Mouse (Mus musculus): ENCODE results near the gene Col25a1.

Col25a1 gene

DNA sequence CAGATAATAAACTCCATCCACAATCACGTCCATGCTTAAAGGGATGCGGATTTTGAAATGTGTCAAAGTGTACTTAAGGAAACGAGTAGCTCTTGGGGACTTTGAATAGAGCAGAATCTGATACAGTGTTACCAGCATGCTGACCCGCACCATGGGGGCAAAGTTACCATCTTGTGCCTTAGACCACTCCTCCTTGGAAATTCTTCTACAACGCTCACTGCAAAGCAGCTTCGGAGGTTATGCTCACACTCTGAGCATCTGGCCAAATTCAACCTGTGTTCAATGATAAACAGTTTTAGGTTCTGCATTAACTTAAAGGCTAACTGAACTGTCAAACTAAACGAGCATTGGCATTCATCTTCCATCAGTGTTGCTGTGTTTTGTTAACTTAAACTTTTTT lies 452.7 kb downstream of the Col25a1 start:
- no peak for DNase-seq

DNA sequence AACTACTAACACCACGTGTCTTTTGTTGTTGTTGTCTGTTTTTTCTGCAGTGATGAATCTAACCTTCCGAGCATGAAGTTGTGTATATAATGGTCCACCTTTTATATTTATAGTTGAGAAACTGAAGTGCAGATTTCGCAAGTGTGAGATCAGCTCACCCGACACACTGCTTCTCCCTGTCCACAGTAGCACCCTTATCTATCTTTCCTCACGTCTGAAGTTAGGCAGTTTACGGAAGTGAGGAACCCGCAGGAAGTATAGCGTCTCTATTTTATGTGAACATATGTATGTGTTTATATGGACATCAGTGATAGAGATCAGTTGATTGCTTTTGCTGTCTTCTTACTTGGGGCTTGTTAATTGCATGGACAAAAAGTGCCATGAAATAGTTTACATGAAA lies 463.7 kb downstream of the Col25a1 start:
- DNase-seq: peak; percentile 34

DNA sequence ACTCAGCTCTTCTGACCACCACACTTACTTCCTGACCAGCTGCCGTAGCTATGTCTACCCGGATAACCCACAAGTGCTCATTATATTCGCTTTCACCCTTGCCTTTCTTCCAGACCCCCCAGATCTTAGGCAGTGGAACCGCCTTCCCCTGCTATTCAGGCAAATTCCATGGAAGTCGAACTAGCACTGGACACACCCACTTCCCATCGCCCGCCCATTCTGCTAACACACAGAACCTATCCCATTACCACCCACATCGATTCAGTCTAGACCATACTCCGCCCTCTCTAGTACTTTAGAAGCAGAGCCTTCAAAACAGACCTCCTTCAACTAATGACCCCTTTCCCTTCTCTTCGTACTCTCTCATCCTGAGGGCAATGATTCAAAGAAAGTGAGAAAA lies 470.2 kb downstream of the Col25a1 start:
- peak; percentile 42 for DNase-seq

DNA sequence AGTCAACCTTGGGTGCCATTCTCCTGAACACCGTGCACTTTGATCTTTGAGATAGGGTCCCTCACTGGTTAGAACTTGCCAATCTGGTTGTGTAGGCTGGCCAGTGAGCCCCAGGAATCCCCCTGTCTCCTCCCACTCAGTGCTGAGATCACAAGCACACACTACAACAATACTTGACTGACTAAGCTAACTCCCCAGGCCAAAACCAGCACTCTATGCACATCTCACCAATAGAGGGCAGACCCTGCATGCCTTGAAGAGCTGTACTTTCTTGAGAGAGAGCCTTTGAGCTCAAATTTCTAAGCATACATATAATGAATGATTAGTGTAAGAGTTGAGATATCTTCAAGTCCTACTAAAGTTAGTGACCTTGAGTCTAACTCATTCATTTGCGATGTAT lies 476.6 kb downstream of the Col25a1 start:
- DNase-seq: peak; percentile 66

DNA sequence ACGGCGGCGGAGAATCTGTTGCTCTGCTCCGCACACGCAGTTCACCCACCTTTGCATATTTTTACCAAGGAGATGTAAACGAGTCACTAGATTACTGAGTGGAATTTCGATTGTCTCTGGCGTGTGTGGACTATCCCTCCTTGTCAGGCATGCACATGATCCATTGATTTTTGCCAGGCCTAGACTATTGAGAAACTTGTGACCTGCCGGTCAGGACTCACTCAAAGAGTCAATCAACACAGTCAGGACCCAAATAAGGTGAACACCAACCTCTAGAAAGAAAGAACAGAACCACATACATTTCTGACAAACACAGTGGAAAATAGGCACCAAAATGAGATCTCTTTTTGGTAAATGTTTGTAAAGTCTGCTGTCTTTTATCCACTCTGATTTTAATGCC lies 483.1 kb downstream of the Col25a1 start:
- peak; percentile 73 for DNase-seq

DNA sequence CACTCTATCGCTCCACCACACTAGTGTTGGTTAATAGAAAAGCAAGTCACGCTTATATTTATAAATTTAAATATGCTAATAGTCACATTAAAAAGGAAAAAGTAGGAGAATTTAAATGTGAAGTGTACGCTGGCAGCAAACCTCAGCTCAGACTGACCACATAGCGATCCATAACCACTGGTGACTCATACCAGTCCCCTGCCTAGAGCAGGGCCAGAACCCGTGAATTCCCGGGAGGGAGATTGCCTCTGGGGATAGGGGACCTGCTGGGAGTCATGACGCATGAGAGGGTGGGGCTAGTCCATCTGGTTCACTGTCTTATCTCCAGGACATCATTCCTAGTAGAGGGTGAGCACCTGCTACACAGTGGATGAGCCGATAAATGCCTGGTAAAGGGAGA lies 484.3 kb downstream of the Col25a1 start:
- peak; percentile 68 for DNase-seq

DNA sequence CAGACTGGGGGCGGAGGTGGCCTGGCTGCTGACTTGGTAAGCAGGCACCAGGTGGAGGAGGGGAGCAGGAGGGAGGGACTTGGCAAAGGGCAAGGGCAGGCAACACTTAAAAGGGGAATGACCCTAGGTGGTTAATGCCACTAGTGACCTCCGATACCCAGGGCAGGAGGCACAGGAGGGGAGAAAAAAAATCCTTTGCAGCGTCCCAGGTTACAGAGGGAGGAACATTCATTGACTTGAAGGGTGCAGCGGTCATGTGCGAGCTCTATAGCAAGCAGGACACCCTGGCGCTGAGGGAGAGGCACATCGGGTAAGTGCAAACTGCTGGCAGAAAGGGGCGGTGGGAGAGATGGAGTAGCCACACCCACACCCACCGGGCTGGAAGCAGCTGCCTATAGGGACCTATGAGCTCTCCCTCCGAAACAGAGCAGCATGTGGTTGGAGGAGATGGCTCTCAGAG lies 486.2 kb downstream of the Col25a1 start, which contains the start of gene Etnppl:
Gene Etnppl (plus strand): TSS at position 10 of the 460 bp plus-strand sequence.
- peak; percentile 82 for DNase-seq

DNA sequence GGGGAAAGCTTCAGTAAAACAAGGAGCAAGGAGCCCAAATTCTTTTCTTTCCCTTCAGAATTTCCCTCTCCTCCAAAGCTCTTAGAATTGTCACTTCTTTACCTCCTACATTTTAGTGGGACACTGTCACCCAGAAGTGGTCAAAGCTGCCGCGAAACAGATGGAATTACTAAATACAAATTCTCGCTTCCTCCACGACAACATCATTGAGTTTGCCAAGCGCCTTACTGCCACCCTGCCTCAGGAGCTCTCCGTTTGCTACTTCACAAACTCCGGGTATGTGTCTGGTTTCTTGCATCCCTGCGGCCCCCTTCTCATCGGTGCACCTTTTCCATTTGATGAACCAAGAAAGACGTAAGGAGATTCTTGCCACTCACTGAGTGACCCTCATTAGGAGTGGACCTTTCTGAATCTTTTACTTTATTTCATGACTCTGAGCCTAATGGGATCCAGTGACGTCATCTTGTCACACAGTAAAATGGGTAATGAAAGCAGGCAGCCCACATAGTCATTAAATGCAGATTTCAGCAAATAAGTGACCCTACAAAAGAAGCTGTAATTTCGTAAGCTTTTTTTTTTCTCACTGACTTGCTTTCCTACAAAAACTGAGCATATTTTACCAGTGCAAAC lies 489.3 kb downstream of the Col25a1 start:
- peak; percentile 49 for DNase-seq

DNA sequence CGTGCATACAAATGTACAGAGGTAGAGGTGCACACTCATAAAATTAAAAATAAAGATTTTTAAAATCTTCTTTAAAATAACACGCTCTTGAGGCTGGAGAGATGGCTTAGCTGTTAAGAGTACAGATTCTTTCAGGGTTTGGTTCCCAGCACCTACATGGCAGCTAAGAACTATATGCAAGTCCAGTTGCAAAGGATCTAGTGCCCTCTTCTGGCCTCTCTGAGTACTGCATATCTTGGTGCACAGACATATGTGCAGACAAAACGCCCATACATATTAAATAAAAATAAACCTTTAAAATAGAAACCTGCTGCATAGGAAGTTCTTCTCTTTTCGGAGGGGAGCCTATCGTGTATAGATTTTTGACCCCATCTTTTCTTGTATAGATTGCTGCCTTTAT lies 497.1 kb downstream of the Col25a1 start:
- DNase-seq: no peak

DNA sequence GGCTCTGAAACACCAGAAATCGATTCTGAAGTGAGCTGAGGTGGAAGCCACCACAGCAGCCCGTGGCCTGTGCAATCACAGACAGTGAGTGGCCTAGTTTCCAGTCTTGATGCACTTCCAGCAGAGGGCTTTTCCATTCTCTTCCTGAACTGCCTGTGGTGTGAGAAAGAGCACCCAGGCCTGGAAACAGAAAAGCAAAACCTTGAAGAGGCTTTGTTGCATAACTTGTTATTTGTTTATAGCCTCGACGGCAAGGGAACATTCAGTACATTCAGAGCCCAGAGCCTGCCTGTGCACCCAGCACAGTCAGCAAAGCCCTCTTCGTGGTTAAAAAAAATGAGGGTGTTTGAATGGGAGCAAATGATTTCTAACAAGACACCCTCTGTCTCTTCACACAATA lies 502.6 kb downstream of the Col25a1 start:
- DNase-seq: peak; percentile 93

DNA sequence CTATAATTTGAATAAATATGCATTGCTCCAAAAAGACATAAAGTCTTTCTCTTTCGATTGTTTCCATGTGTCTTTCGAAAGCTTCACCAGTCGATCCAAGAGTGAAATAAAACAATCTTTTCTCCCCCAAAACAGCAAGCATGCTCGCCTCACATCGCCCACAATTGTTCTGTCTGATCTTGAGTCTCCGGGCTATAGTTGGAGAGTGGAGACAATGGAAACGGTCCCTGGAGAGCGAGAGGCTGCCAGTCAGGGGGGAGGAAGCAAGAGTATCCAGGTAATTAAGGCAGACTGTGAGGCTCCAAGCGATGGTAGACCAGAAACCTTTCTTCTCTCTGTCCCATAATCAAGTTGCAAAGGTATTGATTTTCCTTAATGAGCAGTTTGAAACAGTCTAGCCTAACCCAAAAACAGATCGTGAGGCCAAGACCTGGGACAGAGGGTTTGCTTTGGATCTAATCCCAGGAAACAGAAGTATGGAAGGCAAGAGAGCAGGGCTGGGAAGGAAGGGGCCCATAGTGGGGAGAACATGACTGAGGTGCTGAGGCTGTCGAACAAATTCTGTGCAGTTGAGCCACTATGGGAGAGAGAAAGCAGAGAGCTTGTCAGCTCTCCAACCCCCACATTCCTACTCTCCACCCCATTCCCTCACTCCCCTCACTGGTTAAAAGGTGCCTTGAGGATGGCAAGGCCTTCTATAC lies 515.0 kb downstream of the Col25a1 start:
- no peak for DNase-seq
